Mouse (Mus musculus) embryo, embryonic 10.5 days (tissue): ENCODE measurements around the gene Ctns.

Source experiments
- DNase-seq: peaks from one replicate; pipeline ENCODE4 v3.0.0-alpha.2; 2015; ENCODE audit warnings: low spot score

The Ctns gene

DNA sequence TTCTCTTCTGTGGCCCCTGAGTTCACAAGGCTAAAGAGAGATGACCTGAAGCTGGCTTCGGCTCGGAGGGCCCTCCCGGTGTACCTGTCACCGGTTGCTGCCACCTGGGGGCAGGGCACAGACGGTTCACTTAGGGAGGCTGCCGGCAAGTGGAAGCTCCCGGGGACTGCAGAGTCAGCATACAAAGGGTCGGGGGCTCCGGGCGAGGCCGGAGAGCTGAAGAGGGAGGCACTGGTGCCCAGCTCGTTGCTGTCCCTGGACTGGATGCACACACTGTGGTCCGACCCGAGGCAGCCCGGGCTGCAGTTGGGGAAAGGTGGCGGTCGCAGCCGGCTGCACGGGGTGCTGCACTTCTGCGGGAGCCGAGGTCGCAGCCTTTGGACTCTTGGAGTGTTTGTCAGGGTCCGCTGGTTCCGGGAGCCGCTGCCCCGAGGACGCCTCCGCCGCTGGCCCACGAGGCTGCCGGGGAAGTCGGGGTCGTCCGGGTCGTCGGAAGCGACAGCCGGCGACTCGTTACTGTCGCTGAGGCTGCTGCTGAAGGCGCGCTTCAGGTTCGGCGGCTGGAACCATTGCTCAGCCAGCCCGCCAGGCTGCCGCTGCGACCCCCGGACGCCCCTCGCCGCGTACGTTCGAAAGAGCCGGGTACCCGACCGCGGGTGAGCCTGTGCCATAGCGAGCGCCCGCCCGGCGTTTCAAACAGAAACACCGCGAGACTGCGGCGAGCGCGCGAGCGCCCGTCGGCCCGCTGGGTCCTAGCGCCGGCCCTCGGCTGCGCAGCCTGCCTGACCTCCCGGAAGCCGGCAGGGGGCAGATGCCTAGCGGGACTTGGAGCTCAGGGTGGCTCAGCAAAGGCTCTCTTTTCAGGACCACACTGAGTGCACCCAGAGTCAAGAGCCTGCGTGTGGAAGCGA, 61.0 kb downstream of the Ctns start, which contains the start of gene Haspin:
Gene Haspin, minus strand, starts transcription at position 704 of the 911 bp plus-strand sequence.
- DNase-seq: peak; percentile 95

- DNase-seq: no peak
These were observed 61.7 kb downstream of the Ctns start for GRCm38 (mm10) chr11:73137116-73137515.

DNA sequence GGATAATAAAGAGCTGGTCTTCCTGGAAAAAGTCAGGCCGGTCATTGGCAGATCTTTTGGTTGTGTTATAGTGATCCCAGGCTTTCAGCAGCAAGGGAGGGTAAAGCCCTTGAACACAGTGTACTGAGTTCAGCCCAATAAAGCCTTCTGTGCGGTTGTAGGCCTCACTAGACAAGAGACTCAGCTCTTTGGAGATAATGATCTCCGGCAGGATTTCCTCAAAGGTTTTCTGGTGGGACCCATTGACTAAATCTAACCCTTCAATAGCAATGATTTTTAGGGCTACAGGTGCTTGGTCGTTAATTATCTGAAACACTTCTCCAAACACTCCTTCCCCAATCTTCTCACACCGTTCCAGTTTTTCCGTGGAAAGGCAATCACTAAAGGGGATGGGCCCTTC, 62.3 kb downstream of the Ctns start:
- no peak for DNase-seq

- no peak for DNase-seq
These were observed 64.6 kb downstream of the Ctns start for GRCm38 (mm10) chr11:73134222-73134621.
